Mouse (Mus musculus) gastrocnemius, postnatal 36 days (tissue): ENCODE results near the gene Samd4. TPM values are rescaled to one million over a fixed set of nuclear protein-coding genes. Genes with fewer than 3 reads are reported as not detected.
A peak's percentile ranks its signal among the peaks of the same experiment; 100 is the strongest.

ENCODE experiments used
- DNase-seq, 2 experiments: peaks; one replicate each; pipeline ENCODE4 v3.0.0; 2022
- intact Hi-C: fragments of 180-260 bp; cut with DNase I; formaldehyde crosslinking; loops from one replicate; pipeline ENCODE4 v1.15.1; 2025
- total RNA-seq, 2 experiments: library from RNA; stranded (reverse); gene quantifications; 2 replicates each; pipeline ENCODE4 v1.2.3; 2021

The Samd4 gene
- total RNA-seq, 2 experiments from 2014 or later: 37.4 to 45.7 TPM

- intact Hi-C loops: no loop called here
- no peak for DNase-seq
Observed at GRCm38 (mm10) chr14:47049051-47049450, 166.4 kb downstream of the Samd4 start.

GRCm38 (mm10) chr14:47051743-47052610, 169.3 kb downstream of the Samd4 start:
- intact Hi-C loops: no loop called here
- DNase-seq: no peak

- no peak for DNase-seq
- intact Hi-C loops: no loop called here
Observed at GRCm38 (mm10) chr14:47053101-47053500, 170.4 kb downstream of the Samd4 start.

GRCm38 (mm10) chr14:47053824-47054223, 171.2 kb downstream of the Samd4 start:
- intact Hi-C loops: no loop called here
- DNase-seq: no peak

GRCm38 (mm10) chr14:47058969-47059368, 176.3 kb downstream of the Samd4 start:
- no peak for DNase-seq
- intact Hi-C loops: no loop called here

- intact Hi-C loops: no loop called here
Observed at GRCm38 (mm10) chr14:47065067-47065466, 182.4 kb downstream of the Samd4 start.

GRCm38 (mm10) chr14:47066901-47067300, 184.2 kb downstream of the Samd4 start:
- DNase-seq: no peak
- intact Hi-C loops: no loop called here

More at GRCm38 (mm10) chr14:47065067-47065466, 182.4 kb downstream of the Samd4 start:
- no peak for DNase-seq

- intact Hi-C loops: no loop called here
Observed at GRCm38 (mm10) chr14:47074045-47074666, 191.5 kb downstream of the Samd4 start.

GRCm38 (mm10) chr14:47075010-47075677, 192.5 kb downstream of the Samd4 start:
- intact Hi-C loops: no loop called here
- DNase-seq: no peak

More at GRCm38 (mm10) chr14:47074045-47074666, 191.5 kb downstream of the Samd4 start:
- DNase-seq: peak in 1 of 2 experiments; percentile 28

- DNase-seq: no peak
- intact Hi-C loops: no loop called here
Observed at GRCm38 (mm10) chr14:47075856-47076255, 193.2 kb downstream of the Samd4 start.

GRCm38 (mm10) chr14:47076956-47077575, 194.4 kb downstream of the Samd4 start:
- intact Hi-C loops: no loop called here
- no peak for DNase-seq

GRCm38 (mm10) chr14:47077576-47077970, 194.9 kb downstream of the Samd4 start:
- no peak for DNase-seq
- intact Hi-C loops: no loop called here

- intact Hi-C loops: no loop called here
- DNase-seq: no peak
Observed at GRCm38 (mm10) chr14:47079911-47080310, 197.3 kb downstream of the Samd4 start.

GRCm38 (mm10) chr14:47083311-47083710, 200.7 kb downstream of the Samd4 start:
- DNase-seq: no peak
- intact Hi-C loops: no loop called here

GRCm38 (mm10) chr14:47083838-47084237, 201.2 kb downstream of the Samd4 start:
- intact Hi-C loops: no loop called here
- DNase-seq: no peak

- intact Hi-C loops: loop anchor here (5.0 kb wide), 1 partner anchor 82 kb away; no protein-coding TSS in a partner anchor
- DNase-seq: no peak
Observed at GRCm38 (mm10) chr14:47084686-47085085, 202.0 kb downstream of the Samd4 start.

- intact Hi-C loops: loop anchor here (5.0 kb wide), 1 partner anchor 84 kb away; no protein-coding TSS in a partner anchor
- DNase-seq: no peak
Observed at GRCm38 (mm10) chr14:47086123-47086522, 203.5 kb downstream of the Samd4 start.

- DNase-seq: peak; percentile 60
- intact Hi-C loops: loop anchor here (1.0 to 5.0 kb wide), 2 partner anchors 84 to 203 kb away; no protein-coding TSS in a partner anchor
Observed at GRCm38 (mm10) chr14:47086743-47087142, 204.1 kb downstream of the Samd4 start.

GRCm38 (mm10) chr14:47087182-47087581, 204.5 kb downstream of the Samd4 start:
- intact Hi-C loops: loop anchor here (1.0 to 5.0 kb wide), 2 partner anchors 85 to 204 kb away; no protein-coding TSS in a partner anchor
- peak; percentile 64 to 76 for DNase-seq

GRCm38 (mm10) chr14:47087669-47088250, 205.1 kb downstream of the Samd4 start:
- no peak for DNase-seq
- intact Hi-C loops: loop anchor here (1.0 to 5.0 kb wide), 2 partner anchors 85 to 204 kb away; no protein-coding TSS in a partner anchor
